Mouse (Mus musculus) neural tube, embryonic 13.5 days (tissue): ENCODE measurements around the gene Grid2. TPM values are rescaled to one million over a fixed set of nuclear protein-coding genes. Genes with fewer than 3 reads are reported as not detected.

Source experiments
- ATAC-seq: fragments of 200-750 bp; cut with Nextera tagmentation; 2 replicates; pipeline ENCODE4 v1.8.0; 2017; ENCODE audit warnings: low read depth, mild to moderate bottlenecking, moderate TSS enrichment, moderate library complexity
- H3K27ac ChIP-seq: fragments of 300-500 bp; sonication (generic); replicated peaks from 2 replicates; pipeline ENCODE4 v1.5.1; 2015; ENCODE audit warnings: moderate library complexity, mild to moderate bottlenecking, inconsistent platforms
- H3K27me3 ChIP-seq: fragments of 300-500 bp; sonication (generic); 2 replicates; pipeline ENCODE4 v1.6.1; 2015; ENCODE audit warnings: mild to moderate bottlenecking, inconsistent platforms
- H3K36me3 ChIP-seq: fragments of 300-500 bp; sonication (generic); 2 replicates; pipeline ENCODE4 v1.6.1; 2015; ENCODE audit warnings: mild to moderate bottlenecking, inconsistent platforms
- H3K4me1 ChIP-seq: fragments of 300-500 bp; sonication (generic); replicated peaks from 2 replicates; pipeline ENCODE4 v1.6.1; 2015; ENCODE audit warnings: inconsistent platforms
- H3K4me2 ChIP-seq: fragments of 300-500 bp; sonication (generic); 2 replicates; pipeline ENCODE4 v1.6.1; 2015; ENCODE audit warnings: inconsistent platforms, mild to moderate bottlenecking, moderate library complexity
- H3K4me3 ChIP-seq: fragments of 300-500 bp; sonication (generic); 2 replicates; pipeline ENCODE4 v1.5.1; 2015; ENCODE audit warnings: mild to moderate bottlenecking, inconsistent platforms
- H3K9ac ChIP-seq: fragments of 300-500 bp; sonication (generic); 2 replicates; pipeline ENCODE4 v1.6.1; 2015; ENCODE audit warnings: moderate library complexity, mild to moderate bottlenecking, inconsistent platforms
- H3K9me3 ChIP-seq: fragments of 300-500 bp; sonication (generic); 2 replicates; pipeline ENCODE4 v1.6.1; 2016; ENCODE audit warnings: inconsistent platforms
- WGBS: fragments of 180-500 bp; shearing (Covaris S2); methylation state at CpG from one replicate; pipeline ENCODE4 v1.1.7; 2015; 5-methylcytosine and 5-hydroxymethylcytosine counted together
- polyA plus RNA-seq: library from polyadenylated mRNA; unstranded; fragments of >200 nt; fragmentation: Nextera tagmentation; extraction: Ambion mirVana; gene quantifications from 2 replicates; pipeline ENCODE4 v1.2.1, GENCODE M21; 2015

Gene Grid2
- polyA plus RNA-seq, 1 experiment from 2014 or later, result 9.6 TPM

GRCm38 (mm10) chr6:63659423-63659822 lies 403.7 kb downstream of the Grid2 start:
- H3K9ac ChIP-seq, result no peak overlapping the region
- H3K4me3 ChIP-seq, result no peak overlapping the region
- H3K27ac ChIP-seq, result no peak overlapping the region
- H3K36me3 ChIP-seq, result no peaks in the 10 kb centered on the region
- H3K27me3 ChIP-seq, result no peaks in the 10 kb centered on the region
- no peak overlapping the region for H3K4me2 ChIP-seq
- no peak for ATAC-seq
- H3K4me1 ChIP-seq, result no peaks in the 10 kb centered on the region
- H3K9me3 ChIP-seq, result no peaks in the 10 kb centered on the region
- 50% methylated on average over 3 of the region's 3 CpGs for WGBS

- 73% methylated on average over 3 of the region's 3 CpGs for WGBS
- Histone ChIP-seq H3K9me3 (no peaks in the 10 kb centered on the region), H3K4me3 (no peak overlapping the region), H3K27me3 (no peaks in the 10 kb centered on the region), H3K27ac (no peak overlapping the region), H3K4me2 (no peak overlapping the region), H3K36me3 (no peaks in the 10 kb centered on the region), H3K9ac (no peak overlapping the region), H3K4me1 (no peaks in the 10 kb centered on the region)
- ATAC-seq, result no peak
Observed at GRCm38 (mm10) chr6:63685689-63686088, 430.0 kb downstream of the Grid2 start.

GRCm38 (mm10) chr6:63701684-63702083 lies 446.0 kb downstream of the Grid2 start:
- no peak for ATAC-seq
- no peaks in the 10 kb centered on the region for H3K9me3 ChIP-seq

GRCm38 (mm10) chr6:63733740-63734139 lies 478.1 kb downstream of the Grid2 start:
- peaks cover 5% of the 10 kb centered on the region; the same call in 1 of the 2 replicates for H3K4me1 ChIP-seq
- H3K4me3 ChIP-seq, result no peak overlapping the region
- H3K27me3 ChIP-seq, result no peaks in the 10 kb centered on the region
- no peak overlapping the region for H3K27ac ChIP-seq
- H3K36me3 ChIP-seq, result no peaks in the 10 kb centered on the region
- H3K9ac ChIP-seq, result no peak overlapping the region
- no peak overlapping the region for H3K4me2 ChIP-seq
- H3K9me3 ChIP-seq, result no peaks in the 10 kb centered on the region
- no peak for ATAC-seq
- 27% methylated on average over 2 of the region's 2 CpGs for WGBS

More at GRCm38 (mm10) chr6:63701684-63702083, 446.0 kb downstream of the Grid2 start:
- Histone ChIP-seq H3K4me2 (no peak overlapping the region), H3K27ac (no peak overlapping the region), H3K27me3 (no peaks in the 10 kb centered on the region), H3K4me3 (no peak overlapping the region), H3K36me3 (no peaks in the 10 kb centered on the region), H3K9ac (no peak overlapping the region), H3K4me1 (no peaks in the 10 kb centered on the region)
- 68% methylated on average over 1 of the region's 1 CpGs for WGBS

- WGBS, result 60% methylated on average over 2 of the region's 2 CpGs
- no peak for ATAC-seq
- no peaks in the 10 kb centered on the region for H3K4me1 ChIP-seq
Observed at GRCm38 (mm10) chr6:63762535-63762934, 506.9 kb downstream of the Grid2 start.

GRCm38 (mm10) chr6:63794679-63795078 lies 539.0 kb downstream of the Grid2 start:
- ATAC-seq, result no peak
- Histone ChIP-seq H3K36me3 (no peaks in the 10 kb centered on the region), H3K4me1 (no peaks in the 10 kb centered on the region), H3K4me3 (no peak overlapping the region), H3K4me2 (no peak overlapping the region), H3K9me3 (no peaks in the 10 kb centered on the region), H3K27me3 (no peaks in the 10 kb centered on the region), H3K27ac (no peak overlapping the region), H3K9ac (no peak overlapping the region)

More at GRCm38 (mm10) chr6:63762535-63762934, 506.9 kb downstream of the Grid2 start:
- Histone ChIP-seq H3K9me3 (no peaks in the 10 kb centered on the region), H3K27me3 (no peaks in the 10 kb centered on the region), H3K4me2 (no peak overlapping the region), H3K9ac (no peak overlapping the region), H3K36me3 (no peaks in the 10 kb centered on the region), H3K27ac (no peak overlapping the region), H3K4me3 (no peak overlapping the region)

GRCm38 (mm10) chr6:63820236-63820635 lies 564.6 kb downstream of the Grid2 start:
- WGBS, result 48% methylated on average over 5 of the region's 5 CpGs
- H3K27me3 ChIP-seq, result no peaks in the 10 kb centered on the region
- H3K9me3 ChIP-seq, result no peaks in the 10 kb centered on the region
- no peak overlapping the region for H3K27ac ChIP-seq
- H3K4me2 ChIP-seq, result no peak overlapping the region
- peaks cover 9% of the 10 kb centered on the region; the same call in 1 of the 2 replicates for H3K4me1 ChIP-seq
- no peaks in the 10 kb centered on the region for H3K36me3 ChIP-seq
- H3K4me3 ChIP-seq, result no peak overlapping the region
- ATAC-seq, result no peak
- H3K9ac ChIP-seq, result no peak overlapping the region

- 9% methylated on average over 2 of the region's 2 CpGs for WGBS
- H3K27ac ChIP-seq, result no peak overlapping the region
- ATAC-seq, result peak; percentile 84
Observed at GRCm38 (mm10) chr6:63862628-63863027, 607.0 kb downstream of the Grid2 start.

GRCm38 (mm10) chr6:63877088-63877764 lies 621.5 kb downstream of the Grid2 start:
- Histone ChIP-seq H3K27me3 (no peaks in the 10 kb centered on the region), H3K4me1 (peaks cover 15% of the 10 kb centered on the region), H3K27ac (no peak overlapping the region), H3K4me2 (no peak overlapping the region), H3K36me3 (no peaks in the 10 kb centered on the region), H3K9ac (no peak overlapping the region), H3K4me3 (no peak overlapping the region), H3K9me3 (no peaks in the 10 kb centered on the region)
- WGBS, result 50% methylated on average over 3 of the region's 3 CpGs
- ATAC-seq, result peak; percentile 74

More at GRCm38 (mm10) chr6:63862628-63863027, 607.0 kb downstream of the Grid2 start:
- Histone ChIP-seq H3K4me3 (no peak overlapping the region), H3K9me3 (no peaks in the 10 kb centered on the region), H3K4me1 (peaks cover 12% of the 10 kb centered on the region), H3K9ac (no peak overlapping the region), H3K36me3 (no peaks in the 10 kb centered on the region), H3K27me3 (no peaks in the 10 kb centered on the region), H3K4me2 (no peak overlapping the region)

- Histone ChIP-seq H3K9me3 (no peaks in the 10 kb centered on the region), H3K36me3 (no peaks in the 10 kb centered on the region), H3K4me2 (no peak overlapping the region), H3K27me3 (no peaks in the 10 kb centered on the region), H3K4me3 (no peak overlapping the region), H3K4me1 (peaks cover 15% of the 10 kb centered on the region), H3K27ac (no peak overlapping the region), H3K9ac (no peak overlapping the region)
- ATAC-seq, result peak; percentile 47; the same call in 1 of the 2 replicates
- 47% methylated on average over 6 of the region's 6 CpGs for WGBS
Observed at GRCm38 (mm10) chr6:63877765-63878345, 622.2 kb downstream of the Grid2 start.

GRCm38 (mm10) chr6:63894714-63895113 lies 639.0 kb downstream of the Grid2 start:
- Histone ChIP-seq H3K4me2 (no peak overlapping the region), H3K9ac (no peak overlapping the region), H3K27me3 (no peaks in the 10 kb centered on the region), H3K4me3 (no peak overlapping the region), H3K36me3 (no peaks in the 10 kb centered on the region), H3K9me3 (no peaks in the 10 kb centered on the region), H3K27ac (no peak overlapping the region), H3K4me1 (no peaks in the 10 kb centered on the region)
- WGBS, result 51% methylated on average over 3 of the region's 3 CpGs
- ATAC-seq, result no peak

GRCm38 (mm10) chr6:63898171-63898570 lies 642.5 kb downstream of the Grid2 start:
- H3K9me3 ChIP-seq, result no peaks in the 10 kb centered on the region; the same call in 1 of the 2 replicates
- no peak for ATAC-seq
- H3K4me1 ChIP-seq, result no peaks in the 10 kb centered on the region
- no peak overlapping the region for H3K9ac ChIP-seq
- WGBS, result 96% methylated on average over 2 of the region's 2 CpGs
- H3K27me3 ChIP-seq, result no peaks in the 10 kb centered on the region
- H3K4me2 ChIP-seq, result no peak overlapping the region
- H3K4me3 ChIP-seq, result no peak overlapping the region
- H3K36me3 ChIP-seq, result no peaks in the 10 kb centered on the region
- H3K27ac ChIP-seq, result no peak overlapping the region
